Mouse (Mus musculus): ENCODE results near the gene Cfap161.

Cfap161 gene

GRCm38 (mm10) chr7:83794705-83795104, at the start of gene Cfap161:
TSS of gene Cfap161 (minus strand) at chr7:83794880.
- peak; percentile 95 for DNase-seq (ENCODE audit: low read depth, low spot score)

DNA sequence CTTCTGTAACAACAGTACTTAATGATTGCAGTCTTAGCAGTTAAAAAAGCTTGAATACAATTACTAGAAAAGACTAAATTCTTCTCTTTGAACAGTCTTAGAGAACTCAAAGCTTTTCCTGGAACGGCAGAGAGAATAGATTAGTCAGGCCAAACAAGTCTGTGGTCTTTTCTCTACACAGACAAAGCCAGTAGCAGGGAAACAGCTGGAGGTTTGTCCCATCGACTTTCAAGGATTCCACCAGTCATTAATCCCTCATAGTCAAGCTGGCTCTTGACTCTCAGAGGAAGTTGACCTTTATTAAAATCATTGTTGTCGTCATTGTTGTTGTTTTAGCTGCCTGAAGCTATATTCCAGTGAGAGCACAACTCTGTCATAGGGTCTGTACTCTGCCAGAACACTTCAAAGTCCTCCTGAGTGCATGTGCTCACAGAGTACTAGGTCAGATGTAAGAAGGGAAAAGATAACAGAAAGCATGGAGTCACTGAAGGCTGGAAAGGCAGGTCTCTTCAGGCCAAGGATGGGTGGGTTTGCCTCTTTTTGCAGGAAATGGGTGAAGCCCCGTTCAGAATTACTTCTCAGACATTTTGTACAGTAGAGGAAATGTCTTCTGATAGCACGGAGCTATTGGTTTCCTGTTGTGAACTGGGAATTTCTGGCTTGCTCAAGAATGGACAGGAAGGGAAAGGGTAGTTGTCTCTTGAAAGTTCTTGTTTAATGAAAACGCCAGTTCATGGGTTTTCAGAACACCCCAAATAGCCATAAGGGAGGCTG, 48.0 kb upstream of the Cfap161 start:
- no peak for DNase-seq (ENCODE audit: low read depth, low spot score)

DNA sequence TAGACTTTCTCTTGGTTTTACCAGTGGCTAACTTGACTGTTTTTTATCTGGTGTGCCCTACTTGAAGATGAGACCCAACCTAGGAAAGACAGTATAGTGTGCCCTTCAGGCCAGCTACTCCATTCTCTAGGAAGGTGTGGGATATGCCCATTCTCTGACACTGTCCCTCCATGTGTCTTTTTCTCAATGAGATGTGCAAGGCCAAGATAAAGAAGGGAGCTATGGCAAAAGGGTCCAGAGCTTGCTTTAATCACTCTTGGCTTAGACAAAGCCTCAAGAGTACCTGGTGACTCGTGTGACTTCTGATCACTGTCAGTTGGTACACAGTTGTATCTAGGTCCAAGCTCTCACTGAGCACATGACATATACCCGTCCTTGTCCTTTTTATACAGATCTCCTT, 45.4 kb upstream of the Cfap161 start:
- no peak for DNase-seq (ENCODE audit: low read depth, low spot score)

DNA sequence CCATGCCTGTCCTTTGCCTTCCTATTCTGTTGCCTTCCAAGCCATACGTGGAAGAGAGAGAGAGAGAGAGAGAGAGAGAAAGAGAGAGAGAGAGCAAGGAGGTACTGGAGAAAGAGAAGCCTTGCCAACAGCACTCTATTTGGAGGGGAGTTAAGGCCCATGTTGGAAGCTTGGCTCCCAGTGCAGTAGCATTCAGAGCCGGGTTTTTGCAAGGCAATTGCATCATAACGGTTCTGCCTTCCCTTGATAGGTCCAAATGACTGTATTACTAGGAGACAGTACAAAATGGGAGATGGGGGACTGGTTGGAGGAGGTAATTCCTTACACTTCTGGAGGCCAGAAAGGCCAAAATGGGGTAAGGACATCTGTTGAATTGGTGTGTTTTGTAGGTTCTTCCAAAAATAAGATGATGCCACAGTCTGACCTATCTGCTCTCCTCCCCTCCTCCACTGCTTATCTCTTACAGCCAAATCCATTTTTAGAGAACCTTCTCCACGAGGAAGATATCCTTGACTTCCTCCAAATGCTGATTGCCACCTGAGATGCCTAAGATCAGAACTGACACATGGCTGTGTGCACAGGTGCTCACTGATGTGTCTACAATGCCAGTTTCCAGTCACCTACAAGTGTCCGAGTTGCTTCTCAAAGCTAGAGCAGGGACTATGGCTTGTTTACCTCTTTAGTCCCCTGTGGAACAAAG, 44.0 kb upstream of the Cfap161 start:
- DNase-seq (ENCODE audit: low read depth, low spot score), result no peak

DNA sequence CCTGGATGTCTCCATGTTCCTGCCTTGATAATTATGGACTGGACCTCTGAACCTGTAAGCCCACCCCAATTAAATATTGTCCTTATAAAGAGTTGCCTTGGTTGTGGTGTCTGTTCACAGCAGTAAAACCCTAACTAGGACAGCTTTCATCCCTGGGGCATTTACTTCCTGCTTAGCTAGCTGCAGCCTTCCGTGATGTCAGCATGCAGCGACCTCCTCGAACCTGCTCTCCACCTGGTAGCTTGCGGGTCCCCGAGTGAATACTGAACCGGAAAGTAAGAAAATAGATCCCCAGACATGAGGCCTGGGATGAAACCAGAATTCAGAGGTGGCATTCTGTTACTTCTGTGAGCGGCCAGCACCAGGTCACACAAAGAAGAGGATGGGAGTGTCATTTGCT, 34.7 kb upstream of the Cfap161 start:
- no peak for DNase-seq (ENCODE audit: low read depth, low spot score)

GRCm38 (mm10) chr7:83827402-83828076, 32.9 kb upstream of the Cfap161 start:
- DNase-seq (ENCODE audit: low read depth, low spot score), result no peak

DNA sequence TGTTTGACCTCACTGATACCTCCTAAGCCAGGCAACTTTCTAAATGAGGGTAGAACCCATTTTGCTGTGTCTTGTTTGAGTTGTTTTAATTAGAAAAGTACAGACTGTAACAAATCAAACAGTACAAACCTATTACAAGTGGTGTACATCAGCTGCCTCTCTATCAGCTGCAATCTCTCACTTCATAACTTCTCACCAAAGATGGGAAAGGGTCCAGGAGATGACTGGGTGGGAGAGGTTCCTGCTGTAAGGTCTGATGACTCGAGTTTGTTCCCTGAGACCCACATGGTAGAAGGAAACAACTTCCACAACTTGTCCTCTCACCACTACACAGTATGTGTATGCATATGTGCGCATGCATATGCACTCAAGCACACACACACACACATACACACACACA, 32.1 kb upstream of the Cfap161 start:
- DNase-seq (ENCODE audit: low read depth, low spot score), result no peak

GRCm38 (mm10) chr7:83821951-83822350, 27.3 kb upstream of the Cfap161 start:
- no peak for DNase-seq (ENCODE audit: low read depth, low spot score)

GRCm38 (mm10) chr7:83816886-83817285, 22.2 kb upstream of the Cfap161 start:
- no peak for DNase-seq (ENCODE audit: low read depth, low spot score)

GRCm38 (mm10) chr7:83815646-83816045, 21.0 kb upstream of the Cfap161 start:
- DNase-seq (ENCODE audit: low read depth, low spot score), result no peak

GRCm38 (mm10) chr7:83813993-83814392, 19.3 kb upstream of the Cfap161 start:
- peak; percentile 86 for DNase-seq (ENCODE audit: low read depth, low spot score)

DNA sequence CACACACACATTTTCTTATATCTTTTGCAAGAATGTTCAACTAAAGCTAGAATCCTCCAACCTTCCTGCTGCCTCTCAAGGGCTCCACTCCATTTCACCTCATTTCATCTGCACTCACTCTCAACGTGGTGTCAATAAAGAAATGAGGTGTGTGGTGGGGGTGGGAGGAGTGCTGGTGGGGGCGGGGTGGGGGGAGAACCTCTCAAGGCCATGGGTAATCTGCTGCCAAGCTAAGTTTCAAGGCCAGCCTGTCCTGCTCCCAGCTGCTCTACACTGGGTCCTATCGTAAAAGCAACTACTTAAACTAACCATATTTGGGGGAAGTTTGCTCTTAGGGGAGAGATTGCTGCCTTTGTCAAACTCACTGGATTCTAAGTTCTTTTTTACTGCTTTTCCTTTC, 18.8 kb upstream of the Cfap161 start:
- peak; percentile 33 for DNase-seq (ENCODE audit: low read depth, low spot score)

DNA sequence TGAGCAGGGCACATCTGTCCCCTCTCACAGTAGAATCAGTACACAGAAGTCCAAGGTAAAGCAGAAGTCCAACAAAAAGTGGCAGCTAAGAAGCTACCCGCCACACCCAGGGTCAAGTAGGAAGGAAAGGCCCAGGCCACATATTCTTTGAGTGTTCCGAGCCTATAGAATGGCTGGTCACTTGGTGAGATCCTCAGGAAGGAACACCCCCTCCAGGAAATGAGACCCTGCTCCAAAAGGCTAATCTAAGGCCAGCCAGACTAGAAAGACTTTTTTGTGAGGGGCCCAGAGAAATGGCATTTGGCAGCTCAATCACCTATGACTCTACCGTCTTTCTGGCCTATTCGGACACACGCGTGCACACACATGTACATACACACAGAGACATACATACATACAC, 18.3 kb upstream of the Cfap161 start:
- no peak for DNase-seq (ENCODE audit: low read depth, low spot score)

DNA sequence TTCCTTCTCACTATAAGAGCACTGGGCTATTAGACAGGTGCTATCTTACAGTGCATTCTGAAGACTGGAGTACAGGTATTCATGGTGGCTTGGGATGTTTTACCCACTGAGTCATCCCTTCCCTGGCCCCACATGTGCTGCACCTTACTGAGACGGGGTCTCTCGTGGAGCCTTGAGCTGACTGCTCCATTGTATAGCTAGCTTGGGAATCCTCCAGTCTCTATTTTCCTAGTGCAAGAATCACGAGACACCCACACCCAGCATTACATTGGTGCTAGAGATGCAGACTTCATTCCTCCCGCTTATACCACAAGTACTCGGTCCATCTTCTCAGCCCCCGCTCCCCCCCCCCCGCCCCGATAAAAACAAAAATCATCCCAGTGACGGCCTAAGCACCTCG, 17.9 kb upstream of the Cfap161 start:
- DNase-seq (ENCODE audit: low read depth, low spot score), result no peak

- DNase-seq (ENCODE audit: low read depth, low spot score), result no peak
Observed at GRCm38 (mm10) chr7:83811916-83812315, 17.2 kb upstream of the Cfap161 start.

DNA sequence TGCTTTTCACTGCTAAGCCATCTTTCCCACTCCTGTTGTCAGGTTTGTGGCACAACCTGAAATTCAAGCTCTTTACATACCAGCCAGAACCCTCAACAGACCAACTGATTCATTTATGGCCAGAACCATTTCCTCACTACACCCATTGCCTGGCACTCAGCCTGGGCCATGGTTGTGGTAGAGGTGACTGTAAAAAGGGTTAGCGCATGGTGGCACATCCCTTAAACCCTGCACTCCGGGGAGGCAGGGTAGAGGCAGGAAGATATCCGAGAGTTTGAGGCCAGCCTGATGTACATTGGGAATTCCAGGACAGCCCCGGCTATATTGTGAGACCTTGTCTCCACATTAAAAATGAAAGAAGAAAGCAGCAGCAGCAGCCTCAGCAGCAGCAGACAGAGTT, 16.8 kb upstream of the Cfap161 start:
- DNase-seq (ENCODE audit: low read depth, low spot score), result no peak

DNA sequence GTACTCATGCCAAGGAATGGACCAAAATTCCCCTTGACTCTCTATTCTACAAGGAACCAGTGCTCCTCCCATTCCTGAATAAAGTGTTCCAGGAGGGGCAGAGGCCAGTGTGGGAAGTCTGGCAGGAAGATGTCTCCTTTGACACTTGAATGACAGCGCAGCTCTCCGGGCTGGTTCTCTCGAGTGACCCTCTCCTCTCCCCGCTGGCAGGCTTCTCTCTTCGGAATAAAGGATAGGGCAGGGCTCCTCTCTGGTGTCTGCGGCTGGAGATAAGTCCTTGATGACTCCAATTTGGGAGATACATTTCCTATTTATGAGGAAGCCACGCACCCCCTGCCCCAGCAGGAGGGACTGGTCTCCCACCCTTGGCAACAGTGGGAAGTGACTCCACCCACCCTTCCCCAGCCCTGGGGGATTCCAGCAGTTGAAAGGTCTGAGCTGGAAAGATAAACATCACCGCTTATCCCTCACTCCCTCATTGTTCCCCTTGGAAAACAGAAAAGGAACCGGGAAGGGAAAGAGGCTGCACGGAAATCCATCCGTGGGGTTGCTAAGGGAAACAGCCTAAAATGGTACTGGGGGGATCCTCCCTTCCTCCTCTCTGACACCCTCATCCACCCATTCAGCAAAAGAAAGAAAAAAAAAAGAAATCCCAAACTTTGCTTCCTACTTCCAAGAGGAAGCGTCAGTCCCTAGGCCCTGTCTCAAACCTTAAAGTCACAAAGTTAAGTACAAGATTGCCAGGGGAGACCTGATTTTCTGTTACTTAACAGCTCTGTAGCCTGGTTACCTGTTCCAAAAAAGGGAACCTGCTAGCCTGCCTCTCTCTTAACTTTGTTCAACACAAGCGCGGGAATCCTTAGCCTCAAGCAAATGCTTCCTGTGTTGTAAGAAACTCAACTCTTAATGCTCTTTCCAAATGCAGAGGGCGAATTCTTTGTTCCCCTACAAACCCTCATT, 15.7 kb upstream of the Cfap161 start:
- DNase-seq (ENCODE audit: low read depth, low spot score), result no peak

DNA sequence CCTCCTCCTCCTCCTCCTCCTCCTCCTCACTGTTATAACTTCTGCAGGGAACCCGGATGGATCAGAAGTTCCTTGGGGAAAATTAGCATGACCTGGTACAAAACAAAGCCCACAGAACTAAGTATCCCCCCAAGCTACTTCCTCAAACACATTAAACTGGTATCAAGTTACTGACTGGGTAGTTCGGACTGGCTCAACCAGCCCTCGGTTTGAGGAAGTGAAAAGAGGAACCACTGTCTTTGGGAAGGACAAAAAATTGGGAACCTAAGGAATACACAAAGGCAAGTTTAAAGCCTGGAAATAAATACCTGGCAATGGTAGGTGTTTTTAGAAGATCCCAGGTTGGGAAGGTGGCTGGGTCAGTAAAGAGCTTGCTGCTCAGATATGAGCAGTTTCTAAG, 15.0 kb upstream of the Cfap161 start:
- DNase-seq (ENCODE audit: low read depth, low spot score), result no peak

DNA sequence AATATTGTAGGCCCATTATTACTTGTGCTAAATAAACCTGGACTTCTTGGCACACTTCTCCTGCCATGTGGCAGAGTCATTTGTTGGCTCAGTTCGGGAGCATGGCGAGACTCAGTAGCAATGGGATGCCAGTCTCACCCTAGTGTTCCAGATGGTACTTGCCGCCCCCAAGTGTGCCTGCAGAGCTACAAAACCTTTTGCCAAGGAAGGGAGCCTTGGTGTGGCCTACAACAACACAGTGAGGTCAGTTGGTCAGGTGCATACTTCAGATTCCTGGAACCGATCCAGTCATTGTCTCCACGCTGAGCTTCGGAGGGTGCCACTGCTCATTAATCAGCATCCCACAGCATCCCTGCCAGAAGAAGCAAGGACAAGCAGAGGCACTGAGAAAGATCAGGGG, 14.4 kb upstream of the Cfap161 start:
- DNase-seq (ENCODE audit: low read depth, low spot score), result peak; percentile 34

- DNase-seq (ENCODE audit: low read depth, low spot score), result no peak
Observed at GRCm38 (mm10) chr7:83806934-83807333, 12.3 kb upstream of the Cfap161 start.

DNA sequence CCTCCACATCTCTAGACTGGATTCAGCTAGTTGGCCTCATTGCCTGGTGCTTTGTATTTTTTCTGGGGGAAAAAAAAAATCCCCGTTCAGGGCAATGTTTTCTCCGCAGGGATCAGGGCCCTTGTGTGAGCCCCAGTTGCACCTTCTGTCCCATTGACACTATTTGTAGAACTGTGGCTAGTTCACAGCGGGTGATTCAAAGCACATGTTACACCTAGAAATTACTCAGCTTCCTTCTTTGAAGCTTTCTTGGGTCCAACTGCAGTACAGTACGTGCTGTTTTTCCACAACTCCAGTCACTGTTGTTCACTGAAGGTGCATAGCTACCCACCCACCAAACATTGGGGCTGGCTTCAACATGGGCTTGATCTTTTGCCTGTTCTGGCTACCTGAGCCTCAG, 9.1 kb upstream of the Cfap161 start:
- DNase-seq (ENCODE audit: low read depth, low spot score), result no peak

DNA sequence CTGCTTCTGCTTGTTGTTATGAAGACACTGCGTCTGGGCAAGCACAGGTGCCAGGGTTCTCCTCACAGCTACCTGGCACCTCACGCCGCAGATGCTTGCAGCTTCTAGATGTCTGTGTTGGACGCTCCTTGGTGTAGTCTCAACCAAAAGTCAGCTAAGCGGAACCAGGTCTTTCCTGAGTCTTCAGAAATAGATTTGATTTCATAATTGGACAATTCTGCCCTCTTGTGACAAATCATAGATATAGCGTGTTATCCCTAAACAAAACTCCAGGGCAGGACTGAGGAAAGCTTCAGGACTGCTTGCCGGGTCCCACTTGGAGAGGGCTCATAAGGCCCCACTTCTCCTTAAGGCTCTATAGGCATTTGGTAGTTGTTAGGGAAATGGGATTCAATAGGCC, 7.8 kb upstream of the Cfap161 start:
- peak; percentile 65 for DNase-seq (ENCODE audit: low read depth, low spot score)

Data from mesoderm, embryonic 11.5 days (tissue).